Mouse (Mus musculus) urinary bladder, postnatal 4 days (tissue): ENCODE measurements around the gene Zbtb20.
A peak's percentile ranks its signal among the peaks of the same experiment; 100 is the strongest.

Source experiments
- DNase-seq, 2 experiments: peaks; one replicate each; pipeline ENCODE4 v3.0.0; 2021 to 2022; ENCODE audit warnings: low spot score in 2 of 2

Zbtb20 gene

DNA sequence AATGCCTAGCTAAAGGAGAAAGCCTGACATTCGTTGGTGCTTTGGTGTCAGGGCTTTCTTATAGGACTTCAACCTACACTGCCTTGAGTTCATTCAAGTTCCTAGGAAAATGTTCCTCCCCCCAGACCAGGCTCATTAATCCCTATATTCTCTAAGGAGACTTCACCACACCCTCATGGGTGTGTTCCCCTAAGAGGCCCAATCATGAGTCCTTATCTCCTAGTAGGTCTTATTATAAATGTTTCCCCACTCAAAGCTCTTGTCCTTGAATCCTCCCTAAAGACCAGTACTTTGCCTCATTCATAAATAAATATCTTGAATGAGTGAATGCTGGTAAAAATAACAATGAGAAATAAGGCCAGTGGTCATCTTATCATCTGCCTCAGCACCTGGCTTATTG lies 772.0 kb downstream of the Zbtb20 start:
- no peak for DNase-seq

DNA sequence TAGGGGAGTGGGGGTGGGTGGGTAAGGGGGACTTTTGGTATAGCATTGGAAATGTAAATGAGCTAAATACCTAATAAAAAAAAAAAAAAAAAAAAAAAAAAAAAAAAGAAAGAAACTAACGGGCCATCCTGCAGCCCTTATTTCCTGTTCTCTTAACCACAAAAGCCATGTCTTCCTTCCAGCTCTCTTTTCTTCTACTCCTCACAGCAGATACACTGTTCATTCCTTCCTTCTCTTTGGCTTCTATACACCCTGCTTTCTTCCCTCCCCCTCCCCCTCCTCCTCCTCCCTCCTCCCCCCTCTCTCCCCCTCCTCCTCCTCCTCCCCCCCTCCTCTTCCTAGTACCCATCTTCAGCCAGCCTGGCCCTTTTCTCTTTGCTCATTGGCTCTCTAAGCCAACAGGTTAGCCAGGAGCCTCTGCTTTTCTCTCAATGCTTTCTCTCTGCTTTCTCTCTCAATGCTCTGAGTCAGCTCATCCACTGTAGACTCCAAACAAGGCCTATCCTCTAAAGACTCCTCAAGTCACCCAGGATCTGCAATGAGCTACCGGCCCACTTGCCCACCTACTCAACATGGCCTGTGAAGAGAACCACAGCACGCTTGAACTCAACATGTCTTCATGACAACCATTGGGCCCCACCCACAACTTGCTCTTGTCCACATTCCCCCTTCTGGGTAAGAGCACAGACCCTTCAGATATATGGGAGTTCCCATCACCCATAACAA lies 774.8 kb downstream of the Zbtb20 start:
- DNase-seq = no peak

DNA sequence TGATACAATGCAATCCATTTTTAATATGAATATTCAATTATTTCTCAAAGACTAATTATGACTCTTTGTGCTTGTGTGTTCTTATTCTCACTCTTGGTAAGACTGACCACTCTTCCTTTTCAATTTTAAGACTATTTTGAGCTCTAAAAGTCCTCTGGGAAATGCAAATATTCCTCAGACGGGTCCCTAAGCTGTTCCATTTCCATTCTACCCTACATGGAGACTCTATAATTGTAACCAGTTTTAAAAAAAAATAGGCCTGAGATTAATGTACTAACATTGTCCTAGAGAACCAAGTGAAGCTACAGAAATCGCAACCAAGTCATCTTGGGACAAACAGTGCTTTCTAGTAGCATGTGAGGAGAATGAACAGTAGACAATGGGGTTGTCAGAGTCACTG lies 777.6 kb downstream of the Zbtb20 start:
- DNase-seq = no peak

DNA sequence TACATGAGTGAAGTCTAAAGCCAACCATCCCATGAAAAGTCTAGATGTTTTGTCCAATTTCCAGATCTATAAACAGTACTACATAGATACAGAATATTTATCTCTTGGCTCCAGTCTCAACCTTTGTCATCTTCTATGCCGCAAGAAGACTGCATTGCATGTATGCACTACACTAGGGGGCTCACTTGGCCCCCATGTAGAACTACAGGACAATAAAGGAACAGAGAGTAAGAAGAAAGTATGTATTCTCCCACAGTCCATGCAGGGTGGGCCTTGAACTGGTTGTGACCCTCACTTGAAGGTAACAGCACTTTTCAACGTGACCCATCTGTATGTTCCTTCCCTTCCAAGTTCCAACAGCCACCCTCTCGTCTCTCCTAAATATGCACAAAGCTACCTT lies 778.6 kb downstream of the Zbtb20 start:
- DNase-seq = no peak

DNA sequence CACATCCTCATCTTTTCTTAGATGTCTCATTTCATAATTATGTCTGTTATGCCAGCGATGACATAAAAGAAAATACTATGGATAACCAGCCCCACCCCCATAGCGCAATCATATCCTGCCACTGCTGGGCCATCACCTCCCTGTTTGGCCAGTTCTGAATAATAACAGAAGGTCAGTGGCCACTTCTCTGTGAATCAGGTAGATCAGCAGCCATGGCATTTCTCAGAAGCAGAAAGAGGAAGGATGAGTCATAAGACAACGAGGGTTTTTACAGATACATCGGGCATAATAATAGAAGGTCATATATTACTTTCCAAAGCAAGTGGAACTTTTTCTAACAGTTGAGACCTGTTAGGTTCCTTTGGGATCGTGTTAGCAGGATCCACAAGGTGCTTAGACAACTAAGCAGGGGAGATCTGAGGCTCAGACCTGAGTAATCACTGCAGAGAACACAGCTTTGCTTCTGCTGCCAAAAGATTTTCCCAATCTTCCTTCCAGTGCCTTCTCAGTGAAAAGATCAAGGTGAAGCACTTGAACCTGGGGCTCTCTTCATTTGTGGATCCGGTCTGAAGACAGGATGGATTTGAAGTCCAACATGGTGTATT lies 779.6 kb downstream of the Zbtb20 start:
- DNase-seq = no peak

DNA sequence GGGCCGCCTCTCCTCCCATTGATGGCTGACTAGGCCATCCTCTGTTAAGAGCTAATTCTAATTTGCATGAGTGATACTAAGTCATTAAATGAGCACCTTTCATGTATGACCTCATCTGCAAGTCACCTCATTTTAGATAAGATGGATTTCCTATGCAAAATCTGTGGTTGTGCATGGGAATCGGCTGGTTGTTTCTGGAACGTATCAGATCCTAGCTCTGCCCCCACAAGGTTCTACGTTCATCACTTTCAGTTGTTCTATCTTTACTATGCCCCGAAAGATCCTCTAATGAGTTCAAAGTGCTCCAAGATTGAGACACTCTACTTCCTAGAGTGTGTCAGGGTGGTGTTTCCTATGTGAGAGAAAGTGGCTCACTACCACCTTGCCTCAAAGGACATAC lies 785.9 kb downstream of the Zbtb20 start:
- DNase-seq = no peak

DNA sequence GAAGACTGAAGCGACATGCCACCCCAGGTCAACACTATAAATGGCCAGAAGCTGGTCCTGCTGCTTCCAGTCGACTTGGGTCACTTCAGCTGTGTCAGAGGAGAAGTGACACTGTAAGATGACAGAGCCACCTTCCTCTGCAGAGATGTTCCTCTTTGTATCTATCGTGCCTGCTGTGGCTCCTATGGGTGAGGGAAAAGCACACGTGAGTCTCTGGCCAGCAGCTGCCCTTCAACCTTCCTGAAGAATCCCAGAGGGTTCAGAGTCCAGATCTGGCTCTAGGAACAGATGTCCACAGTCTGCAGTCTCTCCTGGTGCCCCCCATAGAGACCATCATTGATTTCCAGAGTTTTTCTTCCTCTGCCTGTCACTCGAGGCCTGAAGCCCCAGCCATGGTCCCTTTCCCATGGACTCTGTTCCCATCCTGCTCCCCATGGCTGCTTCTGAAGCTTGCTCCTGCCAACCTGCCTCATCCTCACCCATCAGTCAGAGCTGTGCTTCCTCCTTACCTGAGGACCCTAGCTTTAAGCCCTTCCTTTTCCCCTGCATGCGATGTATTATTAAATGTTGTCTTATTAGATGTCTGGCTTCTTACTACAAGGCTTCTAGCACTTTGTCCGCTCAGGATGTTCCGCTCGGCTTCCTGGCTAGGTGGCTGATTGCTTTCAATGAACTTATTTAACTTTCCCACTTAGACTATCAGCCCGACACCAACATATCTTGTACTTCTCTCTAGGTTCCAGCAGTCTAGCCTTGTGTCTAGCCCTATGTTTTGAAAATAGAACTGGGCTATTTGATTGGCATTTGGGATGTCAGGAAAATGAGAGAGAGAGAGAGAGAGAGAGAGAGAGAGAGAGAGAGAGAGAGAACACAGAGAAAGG lies 786.7 kb downstream of the Zbtb20 start:
- no peak for DNase-seq

DNA sequence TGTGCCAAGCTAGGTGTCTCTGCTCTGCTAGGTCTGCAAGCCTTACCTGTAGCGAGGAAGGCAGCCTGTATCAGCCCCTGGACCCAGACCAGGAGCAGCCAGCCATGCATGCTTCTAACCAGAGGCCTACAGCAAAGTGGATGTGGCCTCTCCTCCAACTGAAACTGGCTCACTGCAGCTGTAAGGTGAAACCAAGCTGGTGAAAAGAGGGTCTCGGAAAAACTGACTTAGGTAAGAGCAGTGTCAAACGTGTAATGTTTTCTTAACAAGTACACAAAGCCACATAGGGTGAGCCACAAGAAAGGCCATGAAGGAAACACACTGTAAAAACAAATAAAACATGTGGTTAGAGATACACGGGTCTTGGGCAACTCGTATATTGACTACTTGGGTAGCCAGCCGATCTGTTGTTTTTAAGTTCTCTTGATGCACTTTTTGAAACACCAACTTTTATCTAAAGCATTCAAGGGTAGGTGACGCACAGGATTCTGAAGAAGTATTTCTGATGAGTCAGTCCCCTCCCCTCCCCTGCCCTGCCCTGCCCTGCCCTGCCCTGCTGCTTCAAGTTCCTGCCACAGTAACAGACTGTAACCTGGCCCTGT lies 788.4 kb downstream of the Zbtb20 start, which contains the start of gene Tigit:
Gene Tigit (minus strand): TSS at position 169 of the 602 bp plus-strand sequence.
- DNase-seq = no peak

DNA sequence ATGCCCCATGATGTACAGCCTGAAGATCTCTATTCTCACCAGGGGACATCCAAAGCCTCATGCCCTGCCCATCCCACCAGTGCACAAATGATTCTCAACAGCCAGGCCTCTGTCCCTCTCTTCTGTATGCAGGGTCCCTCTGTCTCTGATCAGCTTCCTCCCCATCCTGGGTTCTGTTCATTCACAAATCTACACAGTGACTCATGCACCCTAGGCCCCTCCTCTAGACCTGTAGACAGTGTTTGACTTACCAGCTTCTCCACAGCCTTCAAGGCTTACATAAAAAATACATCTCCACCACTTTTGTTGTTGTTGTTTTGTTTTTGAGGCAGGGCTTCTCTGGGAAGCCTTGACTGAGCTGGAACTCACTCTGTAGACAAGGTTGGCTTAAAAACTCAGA lies 789.2 kb downstream of the Zbtb20 start:
- DNase-seq = no peak

DNA sequence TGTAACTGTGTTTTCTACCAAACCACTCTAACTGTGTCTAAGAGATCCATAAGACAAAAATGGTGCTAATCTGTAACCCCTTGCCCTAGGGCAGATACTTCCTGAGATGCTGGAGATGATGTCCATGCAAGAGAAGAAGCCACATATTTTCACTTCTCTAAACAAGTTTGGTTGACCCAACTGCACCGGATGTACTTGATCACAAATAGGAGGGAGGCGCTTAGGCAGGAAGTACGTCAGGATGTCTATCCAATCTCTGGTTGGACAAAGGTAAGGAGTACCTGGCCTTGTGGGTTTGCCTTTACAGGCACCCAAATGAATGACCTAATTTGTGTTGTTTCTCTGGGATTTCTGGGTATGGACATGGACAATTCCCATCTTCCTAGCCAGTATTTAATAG lies 792.6 kb downstream of the Zbtb20 start:
- no peak for DNase-seq

DNA sequence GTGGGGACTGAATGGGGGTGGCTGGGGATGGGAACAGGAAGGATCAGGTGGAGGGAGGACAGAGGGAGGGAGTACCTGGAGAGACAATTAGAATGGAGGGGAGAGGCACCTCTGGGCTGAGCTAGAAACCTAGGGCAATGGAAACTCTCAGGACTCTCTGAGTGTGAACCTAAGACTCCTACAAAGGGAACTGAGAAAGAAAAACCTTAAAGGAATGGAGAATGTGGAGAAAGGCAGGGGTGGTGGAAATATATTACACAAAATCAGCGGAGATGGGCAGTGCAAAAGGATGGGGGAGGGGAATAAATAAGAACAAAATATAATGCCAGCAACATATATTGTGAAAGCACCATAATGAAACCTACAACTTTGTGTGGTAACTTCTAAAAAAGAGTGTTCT lies 796.3 kb downstream of the Zbtb20 start:
- DNase-seq = no peak

DNA sequence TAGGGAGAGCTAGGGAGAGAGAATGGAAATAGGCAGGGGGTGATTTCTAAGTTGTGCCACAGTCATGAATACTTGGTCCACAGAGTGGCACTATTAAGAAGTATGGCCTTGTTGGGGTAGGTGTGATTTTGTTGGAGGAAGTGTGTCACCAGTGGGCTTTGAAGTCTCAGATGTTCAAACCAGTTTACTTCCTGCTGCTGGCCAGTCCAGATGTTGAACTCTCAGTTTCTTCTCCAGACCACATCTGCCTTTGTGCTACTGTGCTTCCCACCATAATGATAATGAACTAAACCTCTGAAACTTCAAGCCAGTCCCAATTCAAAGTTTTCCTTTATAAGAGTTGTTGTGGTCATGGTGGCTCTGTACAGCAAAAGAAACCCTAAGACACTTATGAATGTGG lies 797.0 kb downstream of the Zbtb20 start:
- no peak for DNase-seq

DNA sequence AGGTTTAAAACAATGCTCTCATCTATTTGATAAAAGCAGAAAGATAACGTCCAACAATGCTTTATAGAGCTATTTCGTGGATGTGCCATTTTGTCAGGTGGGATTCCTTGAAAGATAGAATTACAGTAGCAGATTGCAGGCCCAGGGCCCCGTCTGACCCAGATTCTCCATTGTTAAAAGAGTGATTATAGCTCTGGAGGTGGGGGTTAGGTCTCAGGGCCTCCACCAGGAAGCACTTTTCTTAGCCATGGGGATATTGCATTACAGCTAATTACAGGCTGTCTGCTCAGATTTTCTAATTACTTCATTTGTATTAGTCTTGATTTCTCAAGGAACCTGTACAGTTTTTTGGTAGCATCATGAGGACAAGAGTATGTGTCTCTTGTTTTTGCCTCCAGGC lies 798.7 kb downstream of the Zbtb20 start:
- DNase-seq = peak in 1 of 2 experiments; percentile 5

DNA sequence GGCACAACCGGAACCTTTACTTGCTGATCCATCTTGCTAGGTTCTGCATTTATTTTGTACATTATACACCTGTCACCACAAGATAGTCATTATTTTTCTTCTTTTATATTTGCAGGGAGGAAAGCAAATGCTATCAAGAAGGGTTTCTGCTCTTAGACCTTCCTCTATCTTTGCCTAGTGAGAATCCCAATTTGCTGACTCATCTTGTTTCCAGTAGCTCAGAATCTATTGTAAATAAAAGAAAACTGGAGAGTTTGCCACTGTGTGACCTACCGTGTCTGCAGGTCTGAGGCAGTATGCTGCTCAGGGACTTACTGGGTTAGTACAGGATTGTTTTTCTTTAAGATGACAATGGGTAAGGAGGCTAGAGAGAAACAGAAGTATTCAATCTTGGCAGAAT lies 812.3 kb downstream of the Zbtb20 start:
- DNase-seq = no peak

DNA sequence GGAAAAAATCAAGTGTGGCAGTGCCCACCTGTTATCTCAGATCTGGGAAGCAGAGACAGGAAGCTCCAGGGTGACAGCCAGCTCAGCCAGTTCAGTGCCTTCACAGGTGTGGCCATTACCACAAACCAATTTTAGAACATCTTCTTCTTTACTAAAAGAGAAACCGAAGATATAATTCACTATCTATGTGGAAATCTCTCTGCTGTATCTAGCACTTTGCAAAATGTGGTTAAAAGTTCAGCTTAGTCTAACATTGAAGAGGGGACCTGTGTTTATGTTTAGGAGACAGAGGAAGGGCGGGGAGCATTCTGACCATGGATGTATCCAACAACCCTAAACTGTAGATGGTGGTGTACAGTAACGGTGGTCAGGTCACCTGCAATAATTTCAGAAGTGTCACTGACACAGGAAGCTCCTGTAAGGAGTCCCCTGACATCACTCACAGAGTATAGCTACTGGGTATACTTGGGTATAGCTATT lies 814.6 kb downstream of the Zbtb20 start:
- peak in 1 of 2 experiments; percentile 10 for DNase-seq

DNA sequence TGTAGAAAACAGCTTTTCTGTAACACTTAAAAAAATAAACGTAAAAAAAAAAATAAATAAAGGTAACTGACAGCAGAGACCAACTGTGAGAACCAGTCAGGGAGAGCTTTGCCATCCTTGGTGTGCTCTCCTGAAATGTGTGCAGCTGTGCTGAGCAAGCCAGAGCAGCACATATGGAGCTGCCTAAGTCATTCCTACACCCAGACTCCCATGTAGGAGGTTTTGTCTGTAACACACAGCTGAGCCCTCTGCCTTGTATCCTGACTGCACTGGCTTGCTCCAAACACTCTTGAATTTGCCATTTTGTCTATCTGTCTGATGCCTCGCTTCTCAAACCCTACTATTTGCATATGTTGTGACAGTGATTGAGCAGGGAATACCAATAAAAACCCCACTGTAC lies 815.2 kb downstream of the Zbtb20 start:
- DNase-seq = no peak

DNA sequence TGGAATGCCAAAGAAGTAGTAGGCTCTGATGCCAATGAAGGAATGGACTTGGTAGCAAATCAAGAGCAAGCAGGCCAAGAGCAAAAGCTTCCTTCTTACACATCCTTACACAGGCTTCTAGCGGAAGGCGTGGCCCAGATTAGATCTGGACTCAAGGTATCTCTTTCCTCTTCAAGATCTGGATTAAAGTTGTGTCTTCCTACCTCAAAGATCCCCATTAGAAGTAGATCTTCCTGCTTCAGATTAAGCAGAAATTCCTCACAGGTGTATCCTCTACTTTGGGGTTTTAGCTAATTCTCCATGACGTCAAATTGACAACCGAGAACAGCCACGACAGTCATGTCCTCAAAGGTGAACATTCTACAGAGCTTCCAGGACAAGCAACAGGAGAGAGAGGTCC lies 816.1 kb downstream of the Zbtb20 start:
- DNase-seq = no peak
